49 mouse cellular contexts compared by ENCODE assay signal in the genomic region with DNA sequence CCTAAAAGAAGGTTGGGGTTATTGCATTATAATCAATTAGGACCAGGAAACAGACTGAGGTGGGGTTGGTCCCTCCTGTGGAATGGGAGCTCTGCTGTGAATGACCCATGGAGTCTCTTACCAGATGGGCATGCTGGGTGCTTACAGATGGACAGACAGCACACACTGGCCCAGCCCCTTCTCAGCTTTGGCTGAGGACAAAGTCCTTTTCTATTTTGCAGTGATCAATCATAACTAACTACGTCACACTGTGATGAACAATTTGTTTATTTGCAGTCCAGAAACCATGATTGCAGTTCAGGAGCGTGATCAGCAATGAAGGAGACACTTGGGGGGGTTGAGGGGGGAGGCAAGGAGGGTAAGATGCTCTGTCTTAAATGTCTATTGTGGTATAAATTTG. TPM values are rescaled to one million over a fixed set of nuclear protein-coding genes. Genes with fewer than 3 reads are reported as not detected.
"Had no signal": no experiment of that assay in that cellular context is flagged by ENCODE, and none has a peak within 500 bp of the region (broad histone marks: within the 10 kb centered on the region; RNA-seq: fewer than 3 reads in every experiment).

No protein-coding gene starts in this region.

- H3K4me1 ChIP-seq: heart, embryonic 12.5 days; heart, embryonic 13.5 days; heart, embryonic 15.5 days; hindbrain, embryonic 10.5 days; hindbrain, embryonic 12.5 days; hindbrain, embryonic 15.5 days; intestine, embryonic 15.5 days; kidney, embryonic 15.5 days had no signal

- H3K27me3 ChIP-seq: heart, embryonic 15.5 days; hindbrain, embryonic 12.5 days; hindbrain, embryonic 13.5 days; hindbrain, embryonic 15.5 days; intestine, embryonic 15.5 days; kidney, embryonic 15.5 days had no signal

- H3K4me2 ChIP-seq: heart, embryonic 11.5 days; heart, embryonic 12.5 days; heart, embryonic 13.5 days; heart, embryonic 15.5 days; hindbrain, embryonic 12.5 days; hindbrain, embryonic 13.5 days; hindbrain, embryonic 14.5 days; hindbrain, embryonic 15.5 days; intestine, embryonic 15.5 days; kidney, embryonic 15.5 days had no signal

- DNase-seq: heart, postnatal 10 days; heart, postnatal 14 days; heart, postnatal 36 days; heart, postnatal 4 days; kidney, adult 11 months; kidney, adult 18-20 months; kidney, adult 2 months; kidney, adult 8-10 months; kidney, adult 9 months; kidney, postnatal 10 days; kidney, postnatal 14 days; kidney, postnatal 25 days; kidney, postnatal 36 days; kidney, postnatal 4 days; layer of hippocampus, adult 9-11 months; layer of hippocampus, postnatal 36 days had no signal

- H3K27ac ChIP-seq: heart, embryonic 13.5 days; heart, embryonic 15.5 days; hindbrain, embryonic 10.5 days; hindbrain, embryonic 12.5 days; hindbrain, embryonic 13.5 days; hindbrain, embryonic 14.5 days; hindbrain, embryonic 15.5 days; hindbrain, postnatal 0 days; intestine, embryonic 15.5 days; kidney, embryonic 15.5 days; kidney, postnatal 0 days; layer of hippocampus, adult 2 months had no signal

- ATAC-seq: hindbrain, embryonic 16.5 days; hindbrain, postnatal 0 days; inflammation-experienced regulatory T-cells, adult 6 months; intestine, embryonic 15.5 days; intestine, embryonic 16.5 days; intestine, postnatal 0 days had no signal

- H3K36me3 ChIP-seq: heart, embryonic 12.5 days; heart, embryonic 13.5 days; heart, embryonic 15.5 days; hindbrain, embryonic 10.5 days; hindbrain, embryonic 12.5 days; hindbrain, embryonic 13.5 days; hindbrain, embryonic 15.5 days; intestine, embryonic 15.5 days; kidney, embryonic 15.5 days had no signal

- H3K9ac ChIP-seq: heart, embryonic 12.5 days; heart, embryonic 13.5 days; heart, embryonic 15.5 days; hindbrain, embryonic 12.5 days; hindbrain, embryonic 13.5 days; hindbrain, embryonic 14.5 days; hindbrain, embryonic 15.5 days; intestine, embryonic 15.5 days; kidney, embryonic 15.5 days had no signal

- H3K4me3 ChIP-seq: heart, embryonic 12.5 days; heart, embryonic 13.5 days; heart, embryonic 15.5 days; hindbrain, embryonic 10.5 days; hindbrain, embryonic 12.5 days; hindbrain, embryonic 13.5 days; hindbrain, embryonic 15.5 days; intestine, embryonic 15.5 days; kidney, embryonic 15.5 days; layer of hippocampus, adult 2 months had no signal

- H3K9me3 ChIP-seq: heart, embryonic 12.5 days; heart, embryonic 13.5 days; heart, embryonic 15.5 days; hindbrain, embryonic 10.5 days; hindbrain, embryonic 12.5 days; hindbrain, embryonic 13.5 days; hindbrain, embryonic 15.5 days; intestine, embryonic 15.5 days; kidney, embryonic 15.5 days had no signal

RNA-seq across cellular contexts. Expression of gene Ccdc172, which starts 43.2 kb away (rescaled TPM):
- total RNA-seq: heart, adult 8-10 months; heart, postnatal 10 days; heart, postnatal 14 days; heart, postnatal 25 days; heart, postnatal 36 days; heart, postnatal 4 days; hematopoietic stem cell, adult 5-6 weeks; hindbrain, postnatal 0 days; layer of hippocampus, adult 18-20 months; layer of hippocampus, adult 2 months; layer of hippocampus, adult 8-10 months; layer of hippocampus, postnatal 10 days; layer of hippocampus, postnatal 14 days; layer of hippocampus, postnatal 36 days had no signal
- polyA plus RNA-seq: heart, embryonic 11.5 days; heart, embryonic 12.5 days; heart, embryonic 13.5 days; heart, embryonic 14.5 days; heart, embryonic 15.5 days; heart, embryonic 16.5 days; heart, postnatal 0 days; hindbrain, embryonic 10.5 days; hindbrain, embryonic 11.5 days; hindbrain, embryonic 12.5 days; hindbrain, embryonic 13.5 days; hindbrain, embryonic 14.5 days; hindbrain, embryonic 15.5 days; hindbrain, postnatal 0 days; inflammation-experienced regulatory T-cells, adult 6 months; intestine, embryonic 14.5 days; intestine, embryonic 15.5 days; intestine, embryonic 16.5 days; intestine, postnatal 0 days; kidney, adult 2 months; kidney, embryonic 14.5 days; kidney, embryonic 15.5 days; kidney, embryonic 16.5 days; kidney, postnatal 0 days; large intestine, adult 2 months had no signal
